Comparison of ENCODE assay signal across 17 mouse cellular contexts in the genomic region with DNA sequence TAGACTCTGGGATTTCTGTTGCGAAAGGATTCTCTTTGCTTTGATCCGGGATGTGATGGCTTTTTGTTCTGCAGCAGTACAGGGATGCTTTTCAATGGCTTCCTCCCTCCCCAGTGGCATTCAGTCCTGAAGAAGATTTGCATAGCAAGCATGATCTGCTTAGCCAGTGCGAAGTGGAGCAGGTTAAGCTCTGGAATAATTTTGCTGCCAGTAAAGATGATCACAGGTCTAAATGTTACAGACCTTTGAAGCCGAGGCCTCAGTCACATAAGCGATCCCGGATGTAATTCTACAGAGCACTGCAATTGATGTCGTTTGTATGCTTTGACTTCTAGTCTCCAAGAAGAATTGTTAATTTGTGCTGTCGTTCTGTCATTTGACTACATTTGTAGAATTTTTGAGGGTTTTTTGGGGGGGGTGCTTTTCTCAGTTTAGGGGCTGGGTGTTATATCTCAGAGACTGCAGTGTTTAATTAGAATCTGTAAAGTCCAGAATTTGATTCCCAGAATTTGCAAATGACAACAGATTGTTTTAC. TPM values are rescaled to one million over a fixed set of nuclear protein-coding genes. Genes with fewer than 3 reads are reported as not detected.
A peak's percentile ranks its signal among the peaks of the same experiment; 100 is the strongest.
DNase-seq lines count a peak whose midpoint lies in the region; ATAC-seq lines count a peak whose summit lies in the region.
"Had no signal": no experiment of that assay in that cellular context is flagged by ENCODE, and none has a peak within 500 bp of the region (broad histone marks: within the 10 kb centered on the region; RNA-seq: fewer than 3 reads in every experiment).

No protein-coding gene starts in this region.

- no peak overlapping the region for H3K4me3 ChIP-seq in neural tube, embryonic 13.5 days
- H3K4me3 ChIP-seq in hindbrain, embryonic 14.5 days (replicated peaks; ENCODE audit: low read length), result no peak overlapping the region
- H3K4me3 ChIP-seq in midbrain, embryonic 14.5 days (replicated peaks; ENCODE audit: low read depth, low read length), result no peak overlapping the region
- H3K4me3 ChIP-seq: liver, embryonic 12.5 days; lung, embryonic 15.5 days had no signal

- H3K27me3 ChIP-seq in neural tube, embryonic 13.5 days, result no peaks in the 10 kb centered on the region
- H3K27me3 ChIP-seq in hindbrain, embryonic 14.5 days (ENCODE audit: control insufficient read depth, insufficient read depth, low read length), result no peaks in the 10 kb centered on the region
- H3K27me3 ChIP-seq in midbrain, embryonic 14.5 days (ENCODE audit: control insufficient read depth, insufficient read depth, low read length), result no peaks in the 10 kb centered on the region
- H3K27me3 ChIP-seq: liver, embryonic 12.5 days; lung, embryonic 15.5 days had no signal

- no peaks in the 10 kb centered on the region for H3K9me3 ChIP-seq in neural tube, embryonic 13.5 days
- 0 out of 2 replicates have a peak, but pooled peaks cover 4% of the 10 kb centered on the region for H3K9me3 ChIP-seq in hindbrain, embryonic 14.5 days (ENCODE audit: control insufficient read depth, low read length)
- H3K9me3 ChIP-seq in midbrain, embryonic 14.5 days (ENCODE audit: control insufficient read depth, low read length), result no peaks in the 10 kb centered on the region
- H3K9me3 ChIP-seq: liver, embryonic 12.5 days; lung, embryonic 15.5 days had no signal

- H3K27ac ChIP-seq in neural tube, embryonic 13.5 days (replicated peaks), result peak overlapping the region; percentile 30
- peak overlapping the region; percentile 56 for H3K27ac ChIP-seq in hindbrain, embryonic 14.5 days
- H3K27ac ChIP-seq in midbrain, embryonic 14.5 days (replicated peaks; ENCODE audit: low read depth, low read length), result peak overlapping the region; percentile 70
- H3K27ac ChIP-seq: liver, embryonic 12.5 days; lung, embryonic 15.5 days; macrophage had no signal

- H3K36me3 ChIP-seq in neural tube, embryonic 13.5 days, result no peaks in the 10 kb centered on the region
- H3K36me3 ChIP-seq in hindbrain, embryonic 14.5 days (replicated peaks; ENCODE audit: control insufficient read depth, insufficient read depth), result no peaks in the 10 kb centered on the region
- no peaks in the 10 kb centered on the region for H3K36me3 ChIP-seq in midbrain, embryonic 14.5 days (ENCODE audit: control insufficient read depth, insufficient read depth, low read length)
- H3K36me3 ChIP-seq: liver, embryonic 12.5 days; lung, embryonic 15.5 days had no signal

- no peak overlapping the region for H3K9ac ChIP-seq in neural tube, embryonic 13.5 days
- 0 out of 2 replicates have a peak overlapping the region, but pooled peaks have one; percentile 1 for H3K9ac ChIP-seq in hindbrain, embryonic 14.5 days
- H3K9ac ChIP-seq in midbrain, embryonic 14.5 days (replicated peaks; ENCODE audit: low read length), result no peak overlapping the region; the same call in 1 of the 2 replicates
- H3K9ac ChIP-seq: liver, embryonic 12.5 days; lung, embryonic 15.5 days had no signal

- no peak for DNase-seq in neural tube, embryonic 10.5 days (ENCODE audit: extremely low spot score, low spot score)
- DNase-seq in hindbrain, embryonic 14.5 days (ENCODE audit: low spot score), result peak; percentile 26
- peak; percentile 71 for DNase-seq in midbrain, embryonic 14.5 days
- no peak for DNase-seq in adrenal gland, adult 8-10 months
- DNase-seq in urinary bladder, adult 2 months (ENCODE audit: low spot score), result no peak
- DNase-seq in kidney, postnatal 25 days, result no peak
- DNase-seq: adrenal gland, postnatal 25 days; B cell, adult 2 months; cerebellum, adult 8-10 months; gastrocnemius, postnatal 14 days; kidney, adult 8-10 months; retina, postnatal 1 day; thymus, postnatal 4 days had no signal

- H3K4me2 ChIP-seq in neural tube, embryonic 13.5 days, result no peak overlapping the region
- 0 out of 2 replicates have a peak overlapping the region, but pooled peaks have one; percentile 6 for H3K4me2 ChIP-seq in hindbrain, embryonic 14.5 days (replicated peaks)
- H3K4me2 ChIP-seq in midbrain, embryonic 14.5 days (ENCODE audit: low read length), result peak overlapping the region; percentile 28
- H3K4me2 ChIP-seq: liver, embryonic 12.5 days; lung, embryonic 15.5 days had no signal

- ATAC-seq in neural tube, embryonic 13.5 days (ENCODE audit: low read depth), result no peak; the same call in 1 of the 2 replicates
- peak; percentile 66; the same call in 1 of the 2 replicates for ATAC-seq in hindbrain, embryonic 14.5 days (ENCODE audit: low FRiP score)
- ATAC-seq in midbrain, embryonic 14.5 days (ENCODE audit: low FRiP score, low TSS enrichment), result peak; percentile 62; the same call in 1 of the 2 replicates
- ATAC-seq: liver, embryonic 12.5 days had no signal

- WGBS in neural tube, embryonic 13.5 days, result 54% methylated on average over 8 of the region's 8 CpGs
- 37% methylated on average over 8 of the region's 8 CpGs for WGBS in hindbrain, embryonic 14.5 days
- 11% methylated on average over 8 of the region's 8 CpGs for WGBS in midbrain, embryonic 14.5 days

- peaks cover 24% of the 10 kb centered on the region for H3K4me1 ChIP-seq in neural tube, embryonic 13.5 days (replicated peaks)
- peaks cover 14% of the 10 kb centered on the region for H3K4me1 ChIP-seq in hindbrain, embryonic 14.5 days (replicated peaks; ENCODE audit: control insufficient read depth, insufficient read depth, low read length)
- peaks cover 19% of the 10 kb centered on the region; the same call in 1 of the 2 replicates for H3K4me1 ChIP-seq in midbrain, embryonic 14.5 days (ENCODE audit: control insufficient read depth, insufficient read depth, low read length)
- H3K4me1 ChIP-seq: liver, embryonic 12.5 days; lung, embryonic 15.5 days had no signal

RNA-seq across cellular contexts. Expression of gene Marcks, which starts 33.8 kb away (rescaled TPM):
- polyA plus RNA-seq in neural tube, embryonic 13.5 days (2015; fragmentation: Nextera tagmentation; extraction: Ambion mirVana), result 212 TPM in 2 replicates
- 296 and 310 TPM in 2 replicates for polyA plus RNA-seq in hindbrain, embryonic 14.5 days (2014; fragmentation: Nextera tagmentation; extraction: Ambion mirVana)
- 403 and 415 TPM in 2 replicates for polyA plus RNA-seq in midbrain, embryonic 14.5 days (2014; fragmentation: Nextera tagmentation; extraction: Ambion mirVana)
- 10 to 100 TPM; 33.6 to 49.8 (median 41.0) TPM for total RNA-seq in adrenal gland, adult 8-10 months (2022)
- polyA plus RNA-seq in urinary bladder, adult 2 months (2012; rRNA removed), result 67.3 and 70.4 TPM in 2 replicates

Comparison
In these comparisons a context has a peak if more than half of its experiments do, and no peak if none do; other contexts are left out.
1. DNase-seq: peak in hindbrain, embryonic 14.5 days (single experiment) and midbrain, embryonic 14.5 days (single experiment); none in neural tube, embryonic 10.5 days (single experiment), adrenal gland, adult 8-10 months (single experiment), urinary bladder, adult 2 months (single experiment) and kidney, postnatal 25 days (0 of 2).
2. Peak in every context shown above with its lines, with median percentiles within 50 percentile points of each other: H3K27ac ChIP-seq.